Mouse (Mus musculus) liver, adult 2 months (tissue): Measurements from ENCODE around the gene Il31. TPM values are rescaled to one million over a fixed set of nuclear protein-coding genes. Genes with fewer than 3 reads are reported as not detected.
"Not testable (repeated sequence)": the region's sequence is repeated elsewhere in the genome, so short reads cannot be mapped to it uniquely, and the experiment has no call there.

ENCODE experiments used
- DNase-seq: peaks from one replicate; pipeline ENCODE4 v3.0.0-alpha.2; 2011; ENCODE audit warnings: low read depth, low spot score; ENCODE audit errors: extremely low read depth
- H3K27ac ChIP-seq: fragments of 200-500 bp; replicated peaks from 2 replicates; pipeline ENCODE4 v1.5.1; 2012; ENCODE audit warnings: low read depth, mild to moderate bottlenecking, control low read depth, inconsistent platforms, low read length; ENCODE audit not compliant: insufficient read depth
- H3K27me3 ChIP-seq: fragments of 200-500 bp; 2 replicates; pipeline ENCODE4 v1.6.1; 2012; ENCODE audit warnings: mild to moderate bottlenecking, moderate library complexity, low read length, inconsistent platforms; ENCODE audit not compliant: control insufficient read depth, insufficient read depth
- H3K36me3 ChIP-seq: fragments of 200-500 bp; 2 replicates; pipeline ENCODE4 v1.6.1; 2012; ENCODE audit warnings: low read length, inconsistent platforms; ENCODE audit not compliant: control insufficient read depth, insufficient read depth
- H3K4me1 ChIP-seq: fragments of 200-500 bp; 2 replicates; pipeline ENCODE4 v1.6.1; 2011; ENCODE audit warnings: low read length; ENCODE audit not compliant: control insufficient read depth, insufficient read depth
- H3K4me3 ChIP-seq: fragments of 200-500 bp; 2 replicates; pipeline ENCODE4 v1.5.1; 2011; ENCODE audit warnings: low read depth, mild to moderate bottlenecking, control low read depth, low read length, moderate library complexity; ENCODE audit not compliant: insufficient read depth
- H3K79me2 ChIP-seq: fragments of 200-500 bp; 2 replicates; pipeline ENCODE4 v1.6.1; 2012; ENCODE audit warnings: inconsistent platforms, mild to moderate bottlenecking, low read length, moderate library complexity; ENCODE audit not compliant: control insufficient read depth, insufficient read depth
- H3K9ac ChIP-seq: fragments of 200-500 bp; 2 replicates; pipeline ENCODE4 v1.6.1; 2012; ENCODE audit warnings: low read depth, mild to moderate bottlenecking, control low read depth, inconsistent platforms, low read length
- CTCF ChIP-seq: fragments of 200-500 bp; IDR thresholded peaks from 2 replicates; pipeline ENCODE4 v1.5.1; 2011; ENCODE audit warnings: low read depth, low read length, control low read depth
- POLR2A ChIP-seq: fragments of 200-500 bp; IDR thresholded peaks from 2 replicates; pipeline ENCODE4 v1.6.1; 2011; ENCODE audit warnings: low read length, control low read depth; ENCODE audit not compliant: insufficient read depth; ENCODE audit errors: extremely low read depth
- WGBS: fragments of 180-500 bp; shearing (Covaris S2); methylation state at CpG from one replicate; pipeline ENCODE4 v1.1.7; 2018; 5-methylcytosine and 5-hydroxymethylcytosine counted together
- polyA plus RNA-seq: library from polyadenylated mRNA; depleted of rRNA; stranded (reverse); fragments of >200 nt; gene quantifications from 2 replicates; pipeline ENCODE4 v1.2.3, GENCODE M21; 2012
- total RNA-seq: library from RNA; depleted of rRNA; stranded (reverse); fragments of >200 nt; gene quantifications from 2 replicates; pipeline ENCODE4 v1.2.3, GENCODE M21; 2014

Il31 gene
- total and polyA plus RNA-seq, 2 experiments = not detected

DNA sequence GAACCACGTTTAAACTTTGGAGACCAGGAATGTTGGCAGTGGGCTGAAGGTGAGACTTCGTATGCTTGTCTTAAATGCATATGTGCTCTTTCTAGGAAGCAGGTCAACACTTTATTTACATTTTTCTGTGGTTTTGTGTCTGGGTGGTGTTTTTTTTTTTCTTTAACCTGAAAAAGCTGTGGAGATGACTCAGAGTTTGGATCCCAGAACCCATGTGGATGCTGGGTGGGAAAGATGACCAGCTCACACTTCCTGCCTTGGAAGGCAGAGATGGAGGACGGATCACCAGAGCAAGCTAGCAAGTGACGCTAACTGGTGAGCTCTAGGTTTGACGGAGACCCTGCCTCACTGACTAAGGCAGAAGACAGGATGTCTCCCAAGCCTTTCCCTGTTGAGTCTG is 25.6 kb upstream of the Il31 start:
- Histone ChIP-seq H3K27ac (no peak overlapping the region), H3K79me2 (no peaks in the 10 kb centered on the region), H3K4me1 (no peaks in the 10 kb centered on the region), H3K36me3 (peaks cover 23% of the 10 kb centered on the region), H3K9ac (no peak overlapping the region), H3K27me3 (no peaks in the 10 kb centered on the region), H3K4me3 (no peak overlapping the region)
- TF ChIP-seq POLR2A (no peak), CTCF (no peak)
- no peak for DNase-seq
- WGBS = 94% methylated on average over 5 of the region's 5 CpGs

DNA sequence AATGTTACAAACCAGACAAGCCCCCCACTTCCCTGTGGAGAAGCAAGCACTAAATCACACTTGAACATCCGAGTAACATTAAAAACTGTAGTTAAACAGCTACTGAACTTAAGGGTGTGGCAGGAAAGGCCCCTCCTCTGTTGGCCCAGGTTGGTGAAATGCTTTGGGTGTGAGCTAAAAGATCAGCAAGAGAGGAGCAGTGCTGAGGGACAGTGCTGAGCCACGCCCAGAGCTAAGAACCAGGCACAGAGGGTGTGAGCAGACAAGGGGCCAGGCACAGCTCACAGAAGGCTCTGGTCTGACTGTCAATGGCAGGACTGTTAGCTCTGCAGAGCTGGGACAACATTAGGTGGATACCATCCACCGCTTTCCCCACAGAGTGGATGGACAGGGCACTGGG is 22.8 kb upstream of the Il31 start:
- H3K27me3 ChIP-seq = peaks cover 8% of the 10 kb centered on the region; the same call in 1 of the 2 replicates
- DNase-seq = no peak
- peaks cover 3% of the 10 kb centered on the region; the same call in 1 of the 2 replicates for H3K4me1 ChIP-seq
- 80% methylated on average over 3 of the region's 3 CpGs for WGBS
- H3K79me2 ChIP-seq = no peaks in the 10 kb centered on the region
- no peak overlapping the region for H3K4me3 ChIP-seq
- no peak for TF ChIP-seq POLR2A
- H3K36me3 ChIP-seq = peaks cover 9% of the 10 kb centered on the region
- H3K27ac ChIP-seq = no peak overlapping the region
- no peak overlapping the region for H3K9ac ChIP-seq

DNA sequence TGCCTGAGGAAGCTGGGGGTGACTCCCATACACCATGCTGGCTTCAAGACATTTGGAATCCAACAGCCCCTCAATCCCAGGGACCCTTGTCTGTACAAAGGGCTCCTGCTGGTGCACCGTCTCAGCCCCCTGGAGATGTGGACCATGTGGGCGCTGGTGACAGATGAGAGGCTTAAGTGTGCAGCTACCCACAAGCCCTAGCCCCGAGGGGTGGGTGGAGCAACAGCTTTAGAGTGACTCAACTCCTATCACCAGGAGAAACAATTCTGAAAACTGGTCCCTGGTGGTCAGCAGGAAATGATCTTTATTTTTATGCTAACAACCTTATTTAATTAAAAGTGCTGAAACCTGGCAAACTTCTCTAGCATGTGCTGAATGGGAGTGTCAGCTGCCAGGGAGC is 22.1 kb upstream of the Il31 start:
- H3K9ac ChIP-seq, H3K27me3 ChIP-seq, H3K79me2 ChIP-seq, H3K27ac ChIP-seq, H3K4me1 ChIP-seq, H3K4me3 ChIP-seq, DNase-seq, H3K36me3 ChIP-seq: not testable (repeated sequence)
- 91% methylated on average over 3 of the region's 3 CpGs for WGBS

DNA sequence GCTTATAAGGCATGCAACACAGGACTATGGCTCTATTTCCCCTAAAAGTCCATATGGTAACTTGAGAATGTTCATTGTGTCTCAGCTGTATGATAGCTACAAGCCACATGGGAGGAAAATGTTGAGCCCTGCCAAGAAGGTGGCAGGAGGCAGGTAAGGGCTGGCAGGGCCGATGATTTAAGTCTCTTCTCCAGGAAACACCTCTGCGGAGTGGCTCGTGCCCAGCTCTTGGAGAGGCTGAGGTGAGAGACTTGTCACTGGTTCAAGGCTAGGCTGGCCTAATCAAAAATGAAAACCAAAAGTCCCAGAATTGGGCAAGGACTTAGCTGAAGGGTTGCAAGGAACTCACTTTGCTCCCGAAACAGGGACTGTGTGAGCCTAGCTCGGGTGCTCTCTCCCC is 20.9 kb upstream of the Il31 start, which contains the start of gene B3gnt4:
B3gnt4 (plus strand) TSS at position 301 of the 400 bp plus-strand sequence.
- TF ChIP-seq POLR2A (no peak), CTCF (no peak)
- Histone ChIP-seq H3K36me3 (no peaks in the 10 kb centered on the region), H3K4me1 (peaks cover 3% of the 10 kb centered on the region; the same call in 1 of the 2 replicates), H3K79me2 (no peaks in the 10 kb centered on the region), H3K9ac (no peak within 1 kb of the TSS), H3K27ac (no peak within 1 kb of the TSS), H3K27me3 (peaks cover 8% of the 10 kb centered on the region; the same call in 1 of the 2 replicates), H3K4me3 (no peak within 1 kb of the TSS)
- WGBS = 83% methylated on average over 5 of the region's 5 CpGs
- DNase-seq = no peak

DNA sequence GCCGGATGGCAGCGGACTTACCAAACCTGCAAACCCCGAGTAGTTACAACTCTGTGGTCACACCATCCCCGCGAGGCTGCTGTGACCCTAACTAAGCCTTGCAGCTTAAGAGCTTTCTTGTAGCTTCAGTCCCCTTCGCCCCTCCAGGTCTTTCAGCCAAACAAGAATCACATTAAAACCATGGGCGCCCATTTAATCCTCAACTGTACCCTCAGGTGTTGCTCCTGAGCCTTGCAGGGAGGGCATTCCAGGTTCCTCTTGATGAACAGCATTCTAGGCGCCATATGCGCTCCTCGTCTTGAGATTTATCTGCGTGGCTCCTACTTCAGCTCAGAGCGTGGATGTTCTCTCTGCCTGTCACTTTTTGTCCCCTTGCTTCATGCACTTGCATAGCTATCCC is 19.6 kb upstream of the Il31 start:
- no peaks in the 10 kb centered on the region for H3K36me3 ChIP-seq
- no peak for DNase-seq
- 15% methylated on average over 12 of the region's 12 CpGs for WGBS
- H3K4me1 ChIP-seq = peaks cover 3% of the 10 kb centered on the region; the same call in 1 of the 2 replicates
- H3K27ac ChIP-seq = no peak overlapping the region
- TF ChIP-seq POLR2A (no peak), CTCF (no peak)
- H3K4me3 ChIP-seq = peak overlapping the region; percentile 50; the same call in 1 of the 2 replicates
- H3K9ac ChIP-seq = no peak overlapping the region
- H3K79me2 ChIP-seq = no peaks in the 10 kb centered on the region
- peaks cover 8% of the 10 kb centered on the region; the same call in 1 of the 2 replicates for H3K27me3 ChIP-seq

DNA sequence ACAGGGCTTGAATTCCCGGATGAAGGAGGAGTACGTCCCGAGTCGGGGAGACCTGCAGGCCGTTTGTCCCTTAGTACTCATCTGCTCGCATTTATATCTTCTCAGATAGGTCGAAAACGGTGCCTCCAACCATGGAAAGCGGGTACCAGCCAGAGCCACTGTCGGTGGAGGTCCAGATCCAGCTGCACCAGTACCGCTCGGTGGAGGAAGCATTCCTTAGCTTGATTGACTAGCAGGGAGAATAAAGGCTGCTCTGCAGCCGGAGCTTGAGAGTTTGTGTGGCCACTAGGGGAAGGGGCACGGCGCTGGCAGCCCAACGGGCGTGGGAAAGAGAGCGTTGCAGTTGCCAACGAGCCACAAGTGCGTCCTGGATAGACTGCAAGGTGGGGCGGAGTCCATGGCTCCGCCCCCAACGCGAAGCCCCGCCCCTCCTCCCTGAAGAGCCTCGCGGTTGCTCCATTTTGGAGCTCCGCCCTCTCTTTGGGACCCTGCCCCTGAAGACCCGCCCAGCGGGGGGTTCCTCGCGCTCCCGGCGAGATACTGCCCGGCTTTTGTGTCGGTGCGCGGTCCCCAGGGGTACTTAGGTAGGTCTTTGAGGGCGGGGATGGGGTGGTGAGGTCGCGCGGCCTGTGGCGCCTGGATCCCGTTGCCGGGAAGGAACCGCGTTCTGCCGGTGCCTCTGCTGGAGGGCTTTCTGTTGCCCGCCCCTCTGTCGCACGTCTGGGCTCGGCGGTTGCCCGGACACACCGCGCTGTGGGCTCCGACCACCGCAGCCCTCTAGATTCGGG is 18.8 kb upstream of the Il31 start:
- peak; percentile 29 for DNase-seq
- Histone ChIP-seq H3K36me3 (no peaks in the 10 kb centered on the region), H3K4me1 (peaks cover 3% of the 10 kb centered on the region; the same call in 1 of the 2 replicates), H3K9ac (no peak overlapping the region), H3K79me2 (no peaks in the 10 kb centered on the region), H3K27me3 (peaks cover 8% of the 10 kb centered on the region; the same call in 1 of the 2 replicates), H3K4me3 (peak overlapping the region; percentile 50; the same call in 1 of the 2 replicates), H3K27ac (no peak overlapping the region)
- TF ChIP-seq CTCF = no peak
- 3% methylated on average over 59 of the region's 59 CpGs for WGBS
